Mouse (Mus musculus) neutrophil, adult 65 days (primary cell): ENCODE measurements around the gene Il33. TPM values are rescaled to one million over a fixed set of nuclear protein-coding genes. Genes with fewer than 3 reads are reported as not detected.

Experiments used
- total RNA-seq: library from RNA; stranded (reverse); gene quantifications from 2 replicates; pipeline ENCODE4 v1.2.4, GENCODE M21; 2023

Gene Il33
- total RNA-seq, result not detected in 2 replicates

GRCm38 (mm10) chr19:29924638-29925258 lies at the start of gene Il33:
Gene Il33 (plus strand): TSS chr19:29925114.

DNA sequence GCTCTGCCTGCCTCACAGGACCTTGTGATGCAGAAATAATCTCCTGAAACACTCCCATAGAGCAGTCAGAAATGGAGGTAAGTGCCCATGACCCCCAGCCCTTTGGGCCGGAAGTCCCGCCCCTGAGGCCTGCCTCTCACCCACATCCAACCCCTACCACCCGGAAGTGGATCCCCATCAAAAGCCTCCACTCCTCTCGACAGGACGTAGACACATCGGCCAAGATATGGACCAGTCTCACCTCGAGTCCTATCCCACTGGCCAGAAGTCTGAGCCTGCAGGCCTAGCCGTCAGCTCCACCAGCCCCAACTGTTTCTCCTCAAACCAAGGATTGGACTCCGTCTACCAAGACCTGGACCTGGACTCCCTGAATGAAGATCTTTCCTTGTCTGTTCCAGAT lies 78.7 kb downstream of the Il33 start, which contains the start of gene Trpd52l3:
Gene Trpd52l3, plus strand, starts transcription at position 170 of the 400 bp plus-strand sequence.

Other genes starting within 250 kb of the Il33 start
- gene Mlana, start 227.3 kb upstream of the Il33 start, total RNA-seq, result not detected in 2 replicates
- 21.3 and 24.3 TPM in 2 replicates for gene 9930021J03Rik, start 119.1 kb upstream of the Il33 start, total RNA-seq
- gene Ranbp6, start 112.1 kb upstream of the Il33 start, total RNA-seq, result 16.7 and 20.0 TPM in 2 replicates
- not detected in 2 replicates for gene Trpd52l3, start 78.7 kb downstream of the Il33 start, total RNA-seq
- gene Uhrf2, start 105.4 kb downstream of the Il33 start, total RNA-seq, result 31.9 and 42.7 TPM in 2 replicates